In genomic region chr11:69606491-69606795, GRCm38 (mm10) we compare ENCODE assay signal across 9 mouse cellular contexts. TPM values are rescaled to one million over a fixed set of nuclear protein-coding genes. Genes with fewer than 3 reads are reported as not detected.
DNase-seq lines count a peak whose midpoint lies in the region; ATAC-seq lines count a peak whose summit lies in the region.
"Had no signal": no experiment of that assay in that cellular context is flagged by ENCODE, and none has a peak within 500 bp of the region (broad histone marks: within the 10 kb centered on the region; RNA-seq: fewer than 3 reads in every experiment).

No protein-coding gene starts in this region.

- WGBS in liver, embryonic 13.5 days (ENCODE audit: insufficient replicate concordance) = 50% methylated on average over 2 of the region's 2 CpGs

- peak overlapping the region; percentile 96 for H3K9ac ChIP-seq in liver, embryonic 13.5 days

- peak overlapping the region; percentile 89 for H3K27ac ChIP-seq in liver, embryonic 13.5 days

- no peaks in the 10 kb centered on the region for H3K9me3 ChIP-seq in erythroblast, embryonic 14.5 days (ENCODE audit: control insufficient read depth, low read length)
- H3K9me3 ChIP-seq in liver, embryonic 13.5 days (replicated peaks) = no peaks in the 10 kb centered on the region

- ATAC-seq in erythroblast, adult 5-6 weeks (replicated peaks; ENCODE audit: low FRiP score, poor library complexity, severe bottlenecking) = no peak
- no peak for ATAC-seq in liver, embryonic 13.5 days (ENCODE audit: low read depth)

- peaks cover 27% of the 10 kb centered on the region for H3K36me3 ChIP-seq in erythroblast, embryonic 14.5 days (ENCODE audit: control insufficient read depth)
- H3K36me3 ChIP-seq in liver, embryonic 13.5 days = peaks cover 18% of the 10 kb centered on the region

- H3K4me2 ChIP-seq in liver, embryonic 13.5 days = peak overlapping the region; percentile 100

- no peaks in the 10 kb centered on the region for H3K27me3 ChIP-seq in erythroblast, embryonic 14.5 days (ENCODE audit: control insufficient read depth)
- no peaks in the 10 kb centered on the region for H3K27me3 ChIP-seq in liver, embryonic 13.5 days

- H3K4me1 ChIP-seq in erythroblast, embryonic 14.5 days (ENCODE audit: control insufficient read depth) = peaks cover 94% of the 10 kb centered on the region
- peaks cover 90% of the 10 kb centered on the region for H3K4me1 ChIP-seq in liver, embryonic 13.5 days (replicated peaks)

- H3K4me3 ChIP-seq in erythroblast, embryonic 14.5 days (replicated peaks) = peak overlapping the region; percentile 88
- peak overlapping the region; percentile 85 for H3K4me3 ChIP-seq in liver, embryonic 13.5 days (replicated peaks)

- peak; percentile 23 for DNase-seq in thymus, postnatal 14 days
- no peak for DNase-seq in thymus, postnatal 25 days
- DNase-seq in liver, embryonic 13.5 days = no peak
- DNase-seq in right cerebral cortex, postnatal 4 days = no peak
- DNase-seq in layer of hippocampus, postnatal 36 days = no peak
- DNase-seq in urinary bladder, postnatal 25 days (ENCODE audit: low spot score) = no peak

RNA-seq across cellular contexts. Expression of gene Atp1b2, which starts 0.7 kb away (rescaled TPM):
- 8.1 and 9.1 TPM in 2 replicates for polyA plus RNA-seq in erythroblast, embryonic 14.5 days (2012)
- total RNA-seq in erythroblast, adult 5-6 weeks (2015; ENCODE audit: low replicate concordance) = 10.6 and 24.0 TPM in 2 replicates
- total RNA-seq in erythroblast, adult 5-6 weeks (2017; ENCODE audit: low replicate concordance) = 1.2 and 4.0 TPM in 2 replicates
- 21.7 and 30.8 TPM in 2 replicates for polyA plus RNA-seq in liver, embryonic 13.5 days (2015; fragmentation: Nextera tagmentation; extraction: Ambion mirVana)
- 100 to 1,000 TPM; 400 to 418 TPM for total RNA-seq in layer of hippocampus, postnatal 36 days (2021)

RNA-seq across cellular contexts. Expression of gene Shbg, which starts 11.3 kb away (rescaled TPM):
- polyA plus RNA-seq in erythroblast, embryonic 14.5 days (2012) = 0.02 TPM in 1 of 2 replicates, not detected in the other
- total RNA-seq in erythroblast, adult 5-6 weeks (2015; ENCODE audit: low replicate concordance) = not detected in 2 replicates
- 0.51 TPM in 1 of 2 replicates, not detected in the other for total RNA-seq in erythroblast, adult 5-6 weeks (2017; ENCODE audit: low replicate concordance)
- 33.4 and 34.8 TPM in 2 replicates for polyA plus RNA-seq in liver, embryonic 13.5 days (2015; fragmentation: Nextera tagmentation; extraction: Ambion mirVana)
- not detected for total RNA-seq in layer of hippocampus, postnatal 36 days (2021)
- polyA plus RNA-seq: brain, embryonic 14.5 days had no signal

RNA-seq across cellular contexts. Expression of gene Sat2, which starts 15.4 kb away (rescaled TPM):
- not detected in 2 replicates for polyA plus RNA-seq in erythroblast, embryonic 14.5 days (2012)
- total RNA-seq in erythroblast, adult 5-6 weeks (2015; ENCODE audit: low replicate concordance) = not detected in 2 replicates
- total RNA-seq in erythroblast, adult 5-6 weeks (2017; ENCODE audit: low replicate concordance) = 0.70 TPM in 1 of 2 replicates, not detected in the other
- 11.6 and 12.3 TPM in 2 replicates for polyA plus RNA-seq in liver, embryonic 13.5 days (2015; fragmentation: Nextera tagmentation; extraction: Ambion mirVana)
- total RNA-seq in layer of hippocampus, postnatal 36 days (2021) = 10 to 100 TPM; 11.7 to 13.7 TPM

RNA-seq across cellular contexts. Expression of gene Trp53, which starts 26.3 kb away (rescaled TPM):
- 4.1 and 4.3 TPM in 2 replicates for polyA plus RNA-seq in erythroblast, embryonic 14.5 days (2012)
- 44.6 and 56.8 TPM in 2 replicates for total RNA-seq in erythroblast, adult 5-6 weeks (2015; ENCODE audit: low replicate concordance)
- 25.1 and 28.0 TPM in 2 replicates for total RNA-seq in erythroblast, adult 5-6 weeks (2017; ENCODE audit: low replicate concordance)
- polyA plus RNA-seq in liver, embryonic 13.5 days (2015; fragmentation: Nextera tagmentation; extraction: Ambion mirVana) = 83.0 and 90.4 TPM in 2 replicates
- 10 to 100 TPM; 25.4 to 27.4 TPM for total RNA-seq in layer of hippocampus, postnatal 36 days (2021)

RNA-seq across cellular contexts. Expression of gene Fxr2, which starts 26.3 kb away (rescaled TPM):
- polyA plus RNA-seq in erythroblast, embryonic 14.5 days (2012) = 9.7 and 10.3 TPM in 2 replicates
- total RNA-seq in erythroblast, adult 5-6 weeks (2015; ENCODE audit: low replicate concordance) = 12.3 and 19.2 TPM in 2 replicates
- total RNA-seq in erythroblast, adult 5-6 weeks (2017; ENCODE audit: low replicate concordance) = 14.4 and 26.6 TPM in 2 replicates
- polyA plus RNA-seq in liver, embryonic 13.5 days (2015; fragmentation: Nextera tagmentation; extraction: Ambion mirVana) = 7.9 and 8.2 TPM in 2 replicates
- total RNA-seq in layer of hippocampus, postnatal 36 days (2021) = 100 to 1,000 TPM; 147 to 153 TPM

Comparison
In these comparisons a context has a peak if more than half of its experiments do, and no peak if none do; other contexts are left out.
1. RNA of gene Atp1b2, which starts 0.7 kb away (total RNA-seq): 400 to 418 TPM in layer of hippocampus, postnatal 36 days; 1.2 to 24.0 TPM in erythroblast, adult 5-6 weeks; every median in the first group is over 10 times any median in the second.
2. RNA of gene Sat2, which starts 15.4 kb away (total RNA-seq): 11.7 to 13.7 TPM in layer of hippocampus, postnatal 36 days; 0.70 TPM in erythroblast, adult 5-6 weeks; every median in the first group is over 4 times any median in the second.